Mouse (Mus musculus): ENCODE measurements at regions not wholly inside any gene's neighbourhood (a gene's known extent, or its start where the extent isn't known, plus 50 kb on each side); places are given as distances from the start of the nearest gene placed in this dataset.

DNA sequence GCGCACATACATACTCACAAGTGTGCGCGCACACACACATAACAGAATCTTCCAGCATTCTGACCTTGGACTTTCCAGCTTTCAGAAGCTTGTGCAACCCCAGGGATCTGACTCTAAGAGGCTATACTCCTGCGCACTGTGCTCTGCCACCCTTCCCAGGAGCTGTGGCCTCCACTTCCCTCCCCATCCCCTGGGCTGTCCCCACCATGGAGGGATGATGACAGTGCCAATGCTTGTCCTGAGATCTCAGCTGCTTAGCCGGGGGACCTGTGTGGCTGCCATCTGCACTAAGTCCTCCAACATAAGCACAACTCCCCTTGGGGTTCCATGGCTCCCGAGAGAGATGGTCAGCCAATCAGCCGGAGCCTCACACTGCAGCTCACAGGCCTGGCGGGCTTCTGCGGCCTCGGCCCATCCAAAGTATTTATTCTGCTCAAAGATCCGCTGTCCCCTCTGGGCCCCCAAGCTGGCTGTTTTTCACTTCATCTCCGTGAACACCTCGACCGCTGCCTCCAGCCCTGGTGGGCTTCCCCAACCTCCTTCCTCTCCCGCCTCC is 412.3 kb downstream of the Ajap1 start:
- Histone ChIP-seq H3K4me3 (ENCODE audit: low read depth, low read length) (no peak overlapping the region), H3K9ac (ENCODE audit: low read depth, low read length) (no peak overlapping the region), H3K36me3 (ENCODE audit: control insufficient read depth, insufficient read depth, low read length) (no peaks in the 10 kb centered on the region), H3K27ac (replicated peaks; ENCODE audit: low read depth, low read length) (no peak overlapping the region), H3K9me3 (ENCODE audit: control insufficient read depth, low read length) (no peaks in the 10 kb centered on the region), H3K27me3 (replicated peaks; ENCODE audit: control insufficient read depth, insufficient read depth, low read length) (no peaks in the 10 kb centered on the region), H3K4me1 (ENCODE audit: control insufficient read depth, insufficient read depth, low read length) (no peaks in the 10 kb centered on the region), H3K4me2 (ENCODE audit: low read depth, low read length) (no peak overlapping the region)
- peak; percentile 37 for DNase-seq (ENCODE audit: low spot score)
- no peak for ATAC-seq (ENCODE audit: low read depth)
- WGBS, result 46% methylated on average over 15 of the region's 15 CpGs

- Histone ChIP-seq H3K4me1 (ENCODE audit: control insufficient read depth, insufficient read depth, low read length) (no peaks in the 10 kb centered on the region; the same call in 1 of the 2 replicates), H3K9ac (ENCODE audit: low read depth, low read length) (no peak overlapping the region), H3K4me3 (ENCODE audit: low read depth, low read length) (no peak overlapping the region), H3K9me3 (ENCODE audit: control insufficient read depth, low read length) (no peaks in the 10 kb centered on the region), H3K27ac (replicated peaks; ENCODE audit: low read depth, low read length) (no peak overlapping the region), H3K36me3 (ENCODE audit: control insufficient read depth, insufficient read depth, low read length) (no peaks in the 10 kb centered on the region), H3K4me2 (ENCODE audit: low read depth, low read length) (no peak overlapping the region), H3K27me3 (replicated peaks; ENCODE audit: control insufficient read depth, insufficient read depth, low read length) (no peaks in the 10 kb centered on the region)
- DNase-seq (ENCODE audit: low spot score) (peak; percentile 67), ATAC-seq (ENCODE audit: low read depth) (peak; percentile 74; the same call in 1 of the 2 replicates)
- 53% methylated on average over 12 of the region's 12 CpGs for WGBS
These were observed 414.1 kb downstream of the Ajap1 start for GRCm38 (mm10) chr4:153068484-153069033.

GRCm38 (mm10) chr4:153064021-153064605 is 418.5 kb downstream of the Ajap1 start:
- Histone ChIP-seq H3K4me1 (ENCODE audit: control insufficient read depth, insufficient read depth, low read length) (no peaks in the 10 kb centered on the region; the same call in 1 of the 2 replicates), H3K9me3 (ENCODE audit: control insufficient read depth, low read length) (no peaks in the 10 kb centered on the region), H3K4me3 (ENCODE audit: low read depth, low read length) (no peak overlapping the region), H3K4me2 (ENCODE audit: low read depth, low read length) (no peak overlapping the region), H3K27me3 (replicated peaks; ENCODE audit: control insufficient read depth, insufficient read depth, low read length) (no peaks in the 10 kb centered on the region), H3K9ac (ENCODE audit: low read depth, low read length) (no peak overlapping the region), H3K36me3 (ENCODE audit: control insufficient read depth, insufficient read depth, low read length) (no peaks in the 10 kb centered on the region), H3K27ac (replicated peaks; ENCODE audit: low read depth, low read length) (no peak overlapping the region)
- WGBS, result 69% methylated on average over 14 of the region's 14 CpGs
- DNase-seq (ENCODE audit: low spot score) (no peak), ATAC-seq (ENCODE audit: low read depth) (no peak)

- ATAC-seq (ENCODE audit: low read depth) (no peak), DNase-seq (ENCODE audit: low spot score) (no peak)
- H3K27me3 ChIP-seq (replicated peaks; ENCODE audit: control insufficient read depth, insufficient read depth, low read length), result no peaks in the 10 kb centered on the region
- no peaks in the 10 kb centered on the region; the same call in 1 of the 2 replicates for H3K4me1 ChIP-seq (ENCODE audit: control insufficient read depth, insufficient read depth, low read length)
- H3K4me2 ChIP-seq (ENCODE audit: low read depth, low read length), result no peak overlapping the region
- H3K9me3 ChIP-seq (ENCODE audit: control insufficient read depth, low read length), result no peaks in the 10 kb centered on the region
- H3K4me3 ChIP-seq (ENCODE audit: low read depth, low read length), result no peak overlapping the region
- H3K27ac ChIP-seq (replicated peaks; ENCODE audit: low read depth, low read length), result no peak overlapping the region
- H3K36me3 ChIP-seq (ENCODE audit: control insufficient read depth, insufficient read depth, low read length), result no peaks in the 10 kb centered on the region
- 67% methylated on average over 9 of the region's 9 CpGs for WGBS
- no peak overlapping the region for H3K9ac ChIP-seq (ENCODE audit: low read depth, low read length)
These were observed 419.2 kb downstream of the Ajap1 start for GRCm38 (mm10) chr4:153063402-153063801.

GRCm38 (mm10) chr4:153058152-153058551 is 424.5 kb downstream of the Ajap1 start:
- Histone ChIP-seq H3K9ac (ENCODE audit: low read depth, low read length) (no peak overlapping the region), H3K27me3 (replicated peaks; ENCODE audit: control insufficient read depth, insufficient read depth, low read length) (no peaks in the 10 kb centered on the region), H3K9me3 (ENCODE audit: control insufficient read depth, low read length) (no peaks in the 10 kb centered on the region), H3K4me3 (ENCODE audit: low read depth, low read length) (no peak overlapping the region), H3K4me1 (ENCODE audit: control insufficient read depth, insufficient read depth, low read length) (no peaks in the 10 kb centered on the region), H3K4me2 (ENCODE audit: low read depth, low read length) (no peak overlapping the region), H3K36me3 (ENCODE audit: control insufficient read depth, insufficient read depth, low read length) (no peaks in the 10 kb centered on the region), H3K27ac (replicated peaks; ENCODE audit: low read depth, low read length) (no peak overlapping the region)
- no peak for DNase-seq (ENCODE audit: low spot score)
- 76% methylated on average over 12 of the region's 12 CpGs for WGBS
- no peak for ATAC-seq (ENCODE audit: low read depth)

GRCm38 (mm10) chr4:153023711-153024110 is 458.9 kb downstream of the Ajap1 start:
- Histone ChIP-seq H3K4me3 (ENCODE audit: low read depth, low read length) (no peak overlapping the region), H3K4me1 (ENCODE audit: control insufficient read depth, insufficient read depth, low read length) (no peaks in the 10 kb centered on the region)
- no peak for ATAC-seq (ENCODE audit: low read depth)

DNA sequence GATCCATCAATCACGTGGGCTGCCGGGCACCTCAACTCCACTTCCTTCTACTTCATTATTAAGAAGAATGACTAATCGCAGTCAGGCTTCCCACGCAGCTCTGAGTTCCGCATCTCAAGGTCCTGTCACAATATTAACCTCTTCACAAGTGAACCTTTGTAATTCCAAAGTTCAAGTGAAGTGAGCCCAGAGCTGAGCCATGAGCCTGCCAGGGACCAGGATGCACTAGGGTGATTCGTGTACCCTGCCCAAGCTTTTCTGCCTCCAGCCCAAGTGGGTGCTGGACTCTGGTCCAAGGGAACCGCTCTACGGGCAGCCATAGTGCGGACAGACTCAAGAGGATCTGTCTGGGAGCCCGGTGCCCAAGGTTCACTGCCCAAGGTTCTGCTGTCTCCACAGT is 463.4 kb downstream of the Ajap1 start:
- no peak overlapping the region for H3K4me2 ChIP-seq (ENCODE audit: low read depth, low read length)
- ATAC-seq (ENCODE audit: low read depth) (no peak), DNase-seq (ENCODE audit: low spot score) (no peak)
- H3K36me3 ChIP-seq (ENCODE audit: control insufficient read depth, insufficient read depth, low read length), result no peaks in the 10 kb centered on the region
- H3K27ac ChIP-seq (replicated peaks; ENCODE audit: low read depth, low read length), result no peak overlapping the region
- WGBS, result 88% methylated on average over 10 of the region's 10 CpGs
- no peak overlapping the region for H3K9ac ChIP-seq (ENCODE audit: low read depth, low read length)
- no peaks in the 10 kb centered on the region for H3K4me1 ChIP-seq (ENCODE audit: control insufficient read depth, insufficient read depth, low read length)
- no peaks in the 10 kb centered on the region for H3K9me3 ChIP-seq (ENCODE audit: control insufficient read depth, low read length)
- no peak overlapping the region for H3K4me3 ChIP-seq (ENCODE audit: low read depth, low read length)
- H3K27me3 ChIP-seq (replicated peaks; ENCODE audit: control insufficient read depth, insufficient read depth, low read length), result no peaks in the 10 kb centered on the region

More at GRCm38 (mm10) chr4:153023711-153024110, 458.9 kb downstream of the Ajap1 start:
- no peak overlapping the region for H3K27ac ChIP-seq (replicated peaks; ENCODE audit: low read depth, low read length)
- no peak overlapping the region for H3K4me2 ChIP-seq (ENCODE audit: low read depth, low read length)
- no peaks in the 10 kb centered on the region for H3K36me3 ChIP-seq (ENCODE audit: control insufficient read depth, insufficient read depth, low read length)
- no peak overlapping the region for H3K9ac ChIP-seq (ENCODE audit: low read depth, low read length)
- no peaks in the 10 kb centered on the region for H3K9me3 ChIP-seq (ENCODE audit: control insufficient read depth, low read length)
- H3K27me3 ChIP-seq (replicated peaks; ENCODE audit: control insufficient read depth, insufficient read depth, low read length), result no peaks in the 10 kb centered on the region
- DNase-seq (ENCODE audit: low spot score), result no peak

DNA sequence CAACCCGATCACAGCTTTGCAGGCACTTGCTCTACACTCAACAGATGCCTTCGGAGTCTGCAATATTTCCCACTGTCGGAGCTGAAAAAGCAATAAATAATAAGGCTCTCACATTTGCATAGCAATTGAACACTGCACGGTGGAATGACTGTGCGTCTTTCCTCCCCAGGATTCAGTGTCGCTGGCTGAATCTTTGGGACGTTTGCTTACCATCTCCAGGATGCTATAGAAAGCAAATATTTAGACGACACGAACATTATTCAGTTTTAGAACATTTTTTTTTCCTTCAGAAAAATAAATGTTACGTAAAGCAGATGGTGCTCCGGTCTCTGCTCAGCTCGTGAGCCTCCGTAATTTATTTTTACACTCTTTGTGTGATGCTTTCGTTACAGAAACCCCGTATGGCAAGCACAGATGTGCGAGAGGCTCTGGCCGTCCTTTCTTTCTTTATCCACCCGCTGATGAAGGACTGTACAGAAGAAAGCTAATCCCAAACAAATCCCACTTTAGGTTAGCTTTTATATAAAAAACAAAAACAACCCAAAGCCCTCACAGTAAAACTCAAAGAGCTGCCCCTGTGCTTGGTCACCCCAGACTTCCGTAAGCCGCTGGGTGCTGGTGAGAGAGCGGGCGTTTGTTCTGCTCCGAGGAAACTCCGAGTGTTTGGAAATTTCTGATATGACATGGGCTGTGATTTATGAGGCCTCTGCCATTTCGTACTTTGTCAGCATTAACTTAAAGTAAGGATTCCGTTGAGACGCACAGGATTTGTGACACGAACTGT is 464.3 kb downstream of the Ajap1 start:
- 61% methylated on average over 28 of the region's 28 CpGs for WGBS
- peak overlapping the region; percentile 23 for H3K4me2 ChIP-seq (ENCODE audit: low read depth, low read length)

More for the DNA sequence above, 464.3 kb downstream of the Ajap1 start:
- H3K27ac ChIP-seq (replicated peaks; ENCODE audit: low read depth, low read length), result no peak overlapping the region
- H3K9me3 ChIP-seq (ENCODE audit: control insufficient read depth, low read length), result no peaks in the 10 kb centered on the region
- no peaks in the 10 kb centered on the region for H3K27me3 ChIP-seq (replicated peaks; ENCODE audit: control insufficient read depth, insufficient read depth, low read length)
- H3K4me1 ChIP-seq (ENCODE audit: control insufficient read depth, insufficient read depth, low read length), result no peaks in the 10 kb centered on the region
- H3K9ac ChIP-seq (ENCODE audit: low read depth, low read length), result no peak overlapping the region
- DNase-seq (ENCODE audit: low spot score) (no peak), ATAC-seq (ENCODE audit: low read depth) (no peak)
- H3K36me3 ChIP-seq (ENCODE audit: control insufficient read depth, insufficient read depth, low read length), result no peaks in the 10 kb centered on the region
- no peak overlapping the region for H3K4me3 ChIP-seq (ENCODE audit: low read depth, low read length)
